Mouse (Mus musculus) liver, postnatal 0 days (tissue): ENCODE results near the gene Ube2l6. TPM values are rescaled to one million over a fixed set of nuclear protein-coding genes. Genes with fewer than 3 reads are reported as not detected.
A peak's percentile ranks its signal among the peaks of the same experiment; 100 is the strongest.

ENCODE experiments used
- ATAC-seq: fragments of 200-750 bp; cut with Nextera tagmentation; 2 replicates; pipeline ENCODE4 v1.8.0; 2017; ENCODE audit warnings: mild to moderate bottlenecking, moderate library complexity
- DNase-seq: peaks from one replicate; pipeline ENCODE4 v3.0.0-alpha.2; 2016
- H3K27ac ChIP-seq: fragments of 300-500 bp; sonication (generic); 2 replicates; pipeline ENCODE4 v1.5.1; 2014; ENCODE audit warnings: antibody characterized with exemption, moderate library complexity, mild to moderate bottlenecking, low read depth
- H3K27me3 ChIP-seq: fragments of 300-500 bp; sonication (generic); 2 replicates; pipeline ENCODE4 v1.6.1; 2014; ENCODE audit warnings: low read length, control low read depth, mixed read lengths; ENCODE audit not compliant: insufficient read depth
- H3K36me3 ChIP-seq: fragments of 300-500 bp; sonication (generic); replicated peaks from 2 replicates; pipeline ENCODE4 v1.6.1; 2014; ENCODE audit warnings: mild to moderate bottlenecking, control low read depth, low read length, moderate library complexity, mixed read lengths; ENCODE audit not compliant: insufficient read depth
- H3K4me1 ChIP-seq: fragments of 300-500 bp; sonication (generic); 2 replicates; pipeline ENCODE4 v1.6.1; 2014; ENCODE audit warnings: antibody characterized with exemption, mild to moderate bottlenecking, control low read depth; ENCODE audit not compliant: insufficient read depth
- H3K4me2 ChIP-seq: fragments of 300-500 bp; sonication (generic); 2 replicates; pipeline ENCODE4 v1.6.1; 2014; ENCODE audit warnings: low read depth, mild to moderate bottlenecking, low read length, moderate library complexity, mixed read lengths
- H3K4me3 ChIP-seq: fragments of 300-500 bp; sonication (generic); 2 replicates; pipeline ENCODE4 v1.5.1; 2014; ENCODE audit warnings: low read depth, low read length
- H3K9ac ChIP-seq: fragments of 300-500 bp; sonication (generic); replicated peaks from 2 replicates; pipeline ENCODE4 v1.6.1; 2014; ENCODE audit warnings: mild to moderate bottlenecking, moderate library complexity
- H3K9me3 ChIP-seq: fragments of 300-500 bp; sonication (generic); 2 replicates; pipeline ENCODE4 v1.6.1; 2016; ENCODE audit warnings: mild to moderate bottlenecking, control low read depth, low read length, mixed read lengths
- CTCF ChIP-seq: sonication (generic); IDR thresholded peaks from 2 replicates; pipeline ENCODE4 v1.5.1; 2016; ENCODE audit warnings: antibody characterized with exemption, low read depth
- EP300 ChIP-seq: IDR thresholded peaks from 2 replicates; pipeline ENCODE4 v1.6.1; 2016; ENCODE audit warnings: antibody characterized with exemption, low read depth, mild to moderate bottlenecking
- WGBS: fragments of 180-500 bp; shearing (Covaris S2); extraction: QIAGEN DNeasy Blood & Tissue Kit; methylation state at CpG from one replicate; pipeline ENCODE4 v1.1.7; 2014; ENCODE audit not compliant: insufficient replicate concordance; 5-methylcytosine and 5-hydroxymethylcytosine counted together
- polyA plus RNA-seq: library from polyadenylated mRNA; unstranded; fragments of >200 nt; fragmentation: Nextera tagmentation; extraction: Ambion mirVana; gene quantifications from 2 replicates; pipeline ENCODE4 v1.2.1, GENCODE M21; 2015

The Ube2l6 gene
- polyA plus RNA-seq, 1 experiment from 2014 or later, result 276 TPM

- Histone ChIP-seq H3K27ac (peak overlapping the region; percentile 93), H3K4me2 (peak overlapping the region; percentile 89), H3K9me3 (no peaks in the 10 kb centered on the region), H3K9ac (peak overlapping the region; percentile 97), H3K36me3 (peaks cover 25% of the 10 kb centered on the region), H3K4me1 (peaks cover 45% of the 10 kb centered on the region), H3K27me3 (no peaks in the 10 kb centered on the region), H3K4me3 (peak overlapping the region; percentile 89)
- TF ChIP-seq EP300, result no peak
- DNase-seq (no peak), ATAC-seq (peak; percentile 1; the same call in 1 of the 2 replicates)
- WGBS, result 4% methylated on average over 17 of the region's 17 CpGs
These were observed 42.3 kb downstream of the Ube2l6 start for GRCm38 (mm10) chr2:84840748-84841563.

- no peaks in the 10 kb centered on the region for H3K27me3 ChIP-seq
- peak overlapping the region; percentile 97 for H3K9ac ChIP-seq
- H3K27ac ChIP-seq, result peak overlapping the region; percentile 93
- peak overlapping the region; percentile 89 for H3K4me2 ChIP-seq
- TF ChIP-seq CTCF (no peak), EP300 (peak; percentile 93)
- H3K4me3 ChIP-seq, result peak overlapping the region; percentile 89
- peaks cover 34% of the 10 kb centered on the region for H3K36me3 ChIP-seq
- ATAC-seq (peak; percentile 89), DNase-seq (peak; percentile 85)
- peaks cover 44% of the 10 kb centered on the region for H3K4me1 ChIP-seq
- H3K9me3 ChIP-seq, result no peaks in the 10 kb centered on the region
These were observed 43.3 kb downstream of the Ube2l6 start for GRCm38 (mm10) chr2:84841905-84842304.

- TF ChIP-seq CTCF, result peak; percentile 42
- TF ChIP-seq EP300, result no peak
- DNase-seq (peak; percentile 52), ATAC-seq (no peak)
- H3K9ac ChIP-seq, result peak overlapping the region; percentile 35
- peaks cover 50% of the 10 kb centered on the region for H3K36me3 ChIP-seq
- peaks cover 38% of the 10 kb centered on the region for H3K4me1 ChIP-seq
- no peaks in the 10 kb centered on the region for H3K9me3 ChIP-seq
- no peaks in the 10 kb centered on the region for H3K27me3 ChIP-seq
- H3K4me3 ChIP-seq, result peak overlapping the region; percentile 89
- peak overlapping the region; percentile 93 for H3K27ac ChIP-seq
- 50% methylated on average over 6 of the region's 6 CpGs for WGBS
- H3K4me2 ChIP-seq, result peak overlapping the region; percentile 89
These were observed 45.0 kb downstream of the Ube2l6 start for GRCm38 (mm10) chr2:84843654-84844053.

- TF ChIP-seq CTCF, result no peak
- no peak for TF ChIP-seq EP300
- Histone ChIP-seq H3K9me3 (no peaks in the 10 kb centered on the region), H3K4me2 (peak overlapping the region; percentile 33; the same call in 1 of the 2 replicates), H3K27me3 (no peaks in the 10 kb centered on the region), H3K27ac (0 out of 2 replicates have a peak overlapping the region, but pooled peaks have one; percentile 11), H3K36me3 (peaks cover 66% of the 10 kb centered on the region), H3K9ac (no peak overlapping the region), H3K4me3 (no peak overlapping the region), H3K4me1 (peaks cover 36% of the 10 kb centered on the region)
- ATAC-seq (no peak), DNase-seq (no peak)
- 57% methylated on average over 1 of the region's 1 CpGs for WGBS
These were observed 46.6 kb downstream of the Ube2l6 start for GRCm38 (mm10) chr2:84845226-84845625.

- Histone ChIP-seq H3K27ac (peak overlapping the region; percentile 89), H3K9ac (no peak overlapping the region; the same call in 1 of the 2 replicates), H3K4me3 (no peak overlapping the region), H3K9me3 (no peaks in the 10 kb centered on the region), H3K4me2 (peak overlapping the region; percentile 14; the same call in 1 of the 2 replicates), H3K4me1 (peaks cover 10% of the 10 kb centered on the region), H3K27me3 (no peaks in the 10 kb centered on the region), H3K36me3 (peaks cover 96% of the 10 kb centered on the region)
- 64% methylated on average over 7 of the region's 7 CpGs for WGBS
- TF ChIP-seq EP300 (no peak), CTCF (no peak)
- ATAC-seq (peak; percentile 81), DNase-seq (no peak)
These were observed 51.9 kb downstream of the Ube2l6 start for GRCm38 (mm10) chr2:84850407-84851129.
